Mouse (Mus musculus) gastrocnemius, postnatal 25 days (tissue): ENCODE results near the gene Mtus2. TPM values are rescaled to one million over a fixed set of nuclear protein-coding genes. Genes with fewer than 3 reads are reported as not detected.

ENCODE experiments used
- DNase-seq: peaks from one replicate; pipeline ENCODE4 v3.0.0; 2022
- total RNA-seq, 2 experiments: library from RNA; stranded (reverse); gene quantifications; 1 replicate in 1 of 2; 2 replicates in 1 of 2; pipeline ENCODE4 v1.2.3; 2021

Gene Mtus2
- total RNA-seq, 2 experiments from 2014 or later: 0.16 TPM; not detected in 1

- no peak for DNase-seq
Measured at GRCm38 (mm10) chr5:147957592-147958271, 612 bp downstream of the Mtus2 start.

GRCm38 (mm10) chr5:147958552-147958951 lies 1.4 kb downstream of the Mtus2 start:
- no peak for DNase-seq

GRCm38 (mm10) chr5:147959088-147959487 lies 2.0 kb downstream of the Mtus2 start:
- DNase-seq: no peak

GRCm38 (mm10) chr5:147960793-147961192 lies 3.7 kb downstream of the Mtus2 start:
- DNase-seq: no peak

- no peak for DNase-seq
Measured at GRCm38 (mm10) chr5:147963820-147964580, 6.9 kb downstream of the Mtus2 start.

- DNase-seq: no peak
Measured at GRCm38 (mm10) chr5:147964776-147965175, 7.7 kb downstream of the Mtus2 start.

GRCm38 (mm10) chr5:147966646-147967045 lies 9.5 kb downstream of the Mtus2 start:
- DNase-seq: no peak

- DNase-seq: no peak
Measured at GRCm38 (mm10) chr5:147969566-147969965, 12.4 kb downstream of the Mtus2 start.

- DNase-seq: no peak
Measured at GRCm38 (mm10) chr5:147976001-147976400, 18.9 kb downstream of the Mtus2 start.

- no peak for DNase-seq
Measured at GRCm38 (mm10) chr5:147980606-147981005, 23.5 kb downstream of the Mtus2 start.

- DNase-seq: no peak
Measured at GRCm38 (mm10) chr5:147990289-147990688, 33.2 kb downstream of the Mtus2 start.

- no peak for DNase-seq
Measured at GRCm38 (mm10) chr5:147990775-147991174, 33.7 kb downstream of the Mtus2 start.

GRCm38 (mm10) chr5:147992581-147993378 lies 35.7 kb downstream of the Mtus2 start:
- DNase-seq: peak; percentile 45

- DNase-seq: no peak
Measured at GRCm38 (mm10) chr5:148005263-148005662, 48.1 kb downstream of the Mtus2 start.

GRCm38 (mm10) chr5:148012156-148012555 lies 55.0 kb downstream of the Mtus2 start:
- no peak for DNase-seq

GRCm38 (mm10) chr5:148014133-148014854 lies 57.2 kb downstream of the Mtus2 start:
- no peak for DNase-seq

- DNase-seq: no peak
Measured at GRCm38 (mm10) chr5:148015383-148015782, 58.3 kb downstream of the Mtus2 start.

GRCm38 (mm10) chr5:148017371-148017770 lies 60.3 kb downstream of the Mtus2 start:
- DNase-seq: no peak

GRCm38 (mm10) chr5:148022784-148023183 lies 65.7 kb downstream of the Mtus2 start:
- no peak for DNase-seq

GRCm38 (mm10) chr5:148026401-148027349 lies 69.6 kb downstream of the Mtus2 start:
- DNase-seq: no peak

- no peak for DNase-seq
Measured at GRCm38 (mm10) chr5:148027985-148028384, 70.9 kb downstream of the Mtus2 start.
